Mouse (Mus musculus): Measurements from ENCODE around the gene Gm13694.
A peak's percentile ranks its signal among the peaks of the same experiment; 100 is the strongest.
"Not testable (repeated sequence)": the region's sequence is repeated elsewhere in the genome, so short reads cannot be mapped to it uniquely, and the experiment has no call there.

Gm13694 gene

DNA sequence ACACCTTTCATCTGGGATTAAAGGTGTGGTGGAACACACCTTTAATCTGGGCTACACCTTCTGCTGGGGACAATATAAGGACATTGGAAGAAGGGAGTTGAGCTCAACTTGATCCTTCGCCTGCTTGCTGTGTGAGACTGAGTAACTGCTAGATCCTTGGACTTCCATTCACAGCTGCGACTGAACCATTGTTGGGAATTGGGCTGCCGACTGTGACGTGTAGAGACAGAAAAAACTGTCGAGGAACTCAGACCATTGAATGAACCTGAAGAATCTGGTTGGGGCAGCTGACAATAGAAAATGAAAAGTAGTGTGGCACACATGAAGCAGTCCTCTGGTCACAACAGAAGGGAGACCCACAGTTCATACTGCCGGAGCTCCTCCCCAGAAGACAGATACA, at the start of gene Gm13694:
Gene Gm13694 (plus strand): TSS at position 301 of the 400 bp plus-strand sequence.
- not testable (repeated sequence) for DNase-seq

DNA sequence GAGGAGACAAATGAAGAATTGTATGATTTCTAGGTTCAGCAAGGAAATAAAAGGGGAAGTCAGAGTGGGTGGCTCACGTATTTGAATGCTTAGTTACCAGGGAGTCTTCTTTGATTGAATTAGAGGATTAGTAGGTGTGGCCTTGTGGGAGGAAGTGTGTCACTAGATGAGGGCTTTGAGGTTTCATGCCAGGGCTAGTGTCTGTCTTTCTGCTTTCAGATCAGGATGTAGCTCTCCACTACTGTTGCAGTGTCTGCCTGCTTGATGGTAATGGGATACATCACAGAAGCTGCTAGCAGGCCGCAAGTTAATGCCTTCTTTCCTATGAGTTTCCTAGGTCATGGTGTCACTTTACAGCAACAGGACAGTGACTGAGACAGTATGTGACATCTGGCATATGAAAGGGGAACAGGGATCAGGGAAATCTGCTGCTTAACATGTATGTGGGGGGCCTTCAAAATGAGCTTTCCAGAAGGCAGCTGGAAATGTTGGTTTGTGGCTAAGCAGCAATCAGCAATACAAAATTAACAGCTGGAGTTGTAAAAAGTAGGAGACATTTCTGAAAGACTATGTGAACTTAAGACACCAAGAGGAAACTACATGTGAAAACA, 49.1 kb upstream of the Gm13694 start:
- DNase-seq = peak; percentile 4

DNA sequence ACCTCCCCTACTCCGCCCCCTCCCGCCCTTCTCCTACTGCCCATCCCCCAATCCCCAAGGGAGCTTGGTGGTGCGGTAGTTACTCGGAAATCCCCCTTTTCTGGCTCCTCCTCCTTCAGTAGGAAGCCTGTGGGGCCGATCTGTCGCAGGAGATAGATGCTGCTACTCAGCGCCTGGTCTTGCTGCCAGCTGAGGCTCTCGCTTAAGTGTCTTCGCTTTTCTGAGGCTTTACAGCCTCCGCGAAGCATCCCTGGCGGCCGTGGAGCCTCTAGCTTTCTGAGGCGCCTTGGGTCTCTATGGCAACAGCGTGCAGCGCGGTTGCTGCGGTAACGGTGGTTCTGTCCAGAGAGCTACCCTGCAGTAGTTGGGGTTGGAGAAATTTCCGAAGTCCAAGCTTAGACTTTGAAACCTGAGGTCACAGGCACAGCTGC, 37.8 kb upstream of the Gm13694 start, which contains the start of gene Zswim2:
Gene Zswim2 (minus strand): TSS at position 298 of the 431 bp plus-strand sequence.
- DNase-seq = peak; percentile 12

DNA sequence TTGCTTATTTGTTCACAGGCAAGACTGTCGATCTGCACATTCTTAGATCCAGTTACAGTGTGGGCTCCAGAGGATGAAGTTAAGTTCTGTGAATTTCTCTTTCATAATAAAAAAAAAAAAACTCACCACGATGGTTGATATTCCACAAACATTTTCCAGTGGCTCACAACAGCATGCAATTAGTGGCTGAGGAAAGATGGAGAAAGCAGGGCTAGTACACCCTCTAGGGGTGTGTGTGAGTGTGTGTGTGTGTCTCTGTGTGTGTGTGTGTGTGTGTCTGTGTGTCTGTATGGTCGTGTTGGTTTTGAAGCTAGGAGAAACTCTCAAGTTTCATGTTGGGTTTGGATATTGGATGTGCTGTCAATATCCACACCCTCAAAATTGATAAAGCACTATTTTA, 37.4 kb upstream of the Gm13694 start:
- DNase-seq = no peak

DNA sequence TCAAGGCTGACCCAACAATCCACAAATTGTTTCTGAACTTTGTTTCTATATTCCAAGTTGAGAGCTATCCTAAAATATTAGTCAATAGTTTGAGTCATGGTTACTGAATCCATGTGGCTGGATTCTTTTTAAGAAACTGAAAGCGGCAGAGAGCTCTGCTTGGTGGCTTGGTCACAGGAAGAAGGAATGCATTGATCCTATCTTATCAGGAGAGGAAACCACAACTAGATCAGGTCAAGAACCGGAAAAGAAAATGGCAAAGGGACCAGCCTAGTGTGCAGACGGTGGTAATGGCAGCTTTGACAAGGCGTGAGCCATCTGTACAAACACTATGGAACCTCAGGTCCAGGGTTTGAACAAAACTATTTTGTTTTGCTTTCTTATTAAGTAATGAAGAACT, 36.9 kb upstream of the Gm13694 start:
- DNase-seq = no peak

DNA sequence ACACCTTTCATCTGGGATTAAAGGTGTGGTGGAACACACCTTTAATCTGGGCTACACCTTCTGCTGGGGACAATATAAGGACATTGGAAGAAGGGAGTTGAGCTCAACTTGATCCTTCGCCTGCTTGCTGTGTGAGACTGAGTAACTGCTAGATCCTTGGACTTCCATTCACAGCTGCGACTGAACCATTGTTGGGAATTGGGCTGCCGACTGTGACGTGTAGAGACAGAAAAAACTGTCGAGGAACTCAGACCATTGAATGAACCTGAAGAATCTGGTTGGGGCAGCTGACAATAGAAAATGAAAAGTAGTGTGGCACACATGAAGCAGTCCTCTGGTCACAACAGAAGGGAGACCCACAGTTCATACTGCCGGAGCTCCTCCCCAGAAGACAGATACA, 23.3 kb upstream of the Gm13694 start, which contains the start of gene Gm13698:
Gene Gm13698 (plus strand): TSS at position 301 of the 400 bp plus-strand sequence.
- not testable (repeated sequence) for DNase-seq

DNA sequence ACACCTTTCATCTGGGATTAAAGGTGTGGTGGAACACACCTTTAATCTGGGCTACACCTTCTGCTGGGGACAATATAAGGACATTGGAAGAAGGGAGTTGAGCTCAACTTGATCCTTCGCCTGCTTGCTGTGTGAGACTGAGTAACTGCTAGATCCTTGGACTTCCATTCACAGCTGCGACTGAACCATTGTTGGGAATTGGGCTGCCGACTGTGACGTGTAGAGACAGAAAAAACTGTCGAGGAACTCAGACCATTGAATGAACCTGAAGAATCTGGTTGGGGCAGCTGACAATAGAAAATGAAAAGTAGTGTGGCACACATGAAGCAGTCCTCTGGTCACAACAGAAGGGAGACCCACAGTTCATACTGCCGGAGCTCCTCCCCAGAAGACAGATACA, 17.5 kb upstream of the Gm13694 start, which contains the start of gene Gm13693:
Gene Gm13693 (plus strand): TSS at position 301 of the 400 bp plus-strand sequence.
- not testable (repeated sequence) for DNase-seq

DNA sequence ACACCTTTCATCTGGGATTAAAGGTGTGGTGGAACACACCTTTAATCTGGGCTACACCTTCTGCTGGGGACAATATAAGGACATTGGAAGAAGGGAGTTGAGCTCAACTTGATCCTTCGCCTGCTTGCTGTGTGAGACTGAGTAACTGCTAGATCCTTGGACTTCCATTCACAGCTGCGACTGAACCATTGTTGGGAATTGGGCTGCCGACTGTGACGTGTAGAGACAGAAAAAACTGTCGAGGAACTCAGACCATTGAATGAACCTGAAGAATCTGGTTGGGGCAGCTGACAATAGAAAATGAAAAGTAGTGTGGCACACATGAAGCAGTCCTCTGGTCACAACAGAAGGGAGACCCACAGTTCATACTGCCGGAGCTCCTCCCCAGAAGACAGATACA, 11.7 kb upstream of the Gm13694 start, which contains the start of gene Gm13695:
Gene Gm13695 (plus strand): TSS at position 301 of the 400 bp plus-strand sequence.
- DNase-seq = not testable (repeated sequence)

DNA sequence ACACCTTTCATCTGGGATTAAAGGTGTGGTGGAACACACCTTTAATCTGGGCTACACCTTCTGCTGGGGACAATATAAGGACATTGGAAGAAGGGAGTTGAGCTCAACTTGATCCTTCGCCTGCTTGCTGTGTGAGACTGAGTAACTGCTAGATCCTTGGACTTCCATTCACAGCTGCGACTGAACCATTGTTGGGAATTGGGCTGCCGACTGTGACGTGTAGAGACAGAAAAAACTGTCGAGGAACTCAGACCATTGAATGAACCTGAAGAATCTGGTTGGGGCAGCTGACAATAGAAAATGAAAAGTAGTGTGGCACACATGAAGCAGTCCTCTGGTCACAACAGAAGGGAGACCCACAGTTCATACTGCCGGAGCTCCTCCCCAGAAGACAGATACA, 5.9 kb upstream of the Gm13694 start, which contains the start of gene Gm13696:
Gene Gm13696 (plus strand): TSS at position 301 of the 400 bp plus-strand sequence.
- not testable (repeated sequence) for DNase-seq

DNA sequence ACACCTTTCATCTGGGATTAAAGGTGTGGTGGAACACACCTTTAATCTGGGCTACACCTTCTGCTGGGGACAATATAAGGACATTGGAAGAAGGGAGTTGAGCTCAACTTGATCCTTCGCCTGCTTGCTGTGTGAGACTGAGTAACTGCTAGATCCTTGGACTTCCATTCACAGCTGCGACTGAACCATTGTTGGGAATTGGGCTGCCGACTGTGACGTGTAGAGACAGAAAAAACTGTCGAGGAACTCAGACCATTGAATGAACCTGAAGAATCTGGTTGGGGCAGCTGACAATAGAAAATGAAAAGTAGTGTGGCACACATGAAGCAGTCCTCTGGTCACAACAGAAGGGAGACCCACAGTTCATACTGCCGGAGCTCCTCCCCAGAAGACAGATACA, 5.7 kb downstream of the Gm13694 start, which contains the start of gene Gm13697:
Gene Gm13697 (plus strand): TSS at position 301 of the 400 bp plus-strand sequence.
- not testable (repeated sequence) for DNase-seq

DNA sequence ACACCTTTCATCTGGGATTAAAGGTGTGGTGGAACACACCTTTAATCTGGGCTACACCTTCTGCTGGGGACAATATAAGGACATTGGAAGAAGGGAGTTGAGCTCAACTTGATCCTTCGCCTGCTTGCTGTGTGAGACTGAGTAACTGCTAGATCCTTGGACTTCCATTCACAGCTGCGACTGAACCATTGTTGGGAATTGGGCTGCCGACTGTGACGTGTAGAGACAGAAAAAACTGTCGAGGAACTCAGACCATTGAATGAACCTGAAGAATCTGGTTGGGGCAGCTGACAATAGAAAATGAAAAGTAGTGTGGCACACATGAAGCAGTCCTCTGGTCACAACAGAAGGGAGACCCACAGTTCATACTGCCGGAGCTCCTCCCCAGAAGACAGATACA, 11.5 kb downstream of the Gm13694 start, which contains the start of gene Gm13691:
Gene Gm13691 (plus strand): TSS at position 301 of the 400 bp plus-strand sequence.
- not testable (repeated sequence) for DNase-seq

DNA sequence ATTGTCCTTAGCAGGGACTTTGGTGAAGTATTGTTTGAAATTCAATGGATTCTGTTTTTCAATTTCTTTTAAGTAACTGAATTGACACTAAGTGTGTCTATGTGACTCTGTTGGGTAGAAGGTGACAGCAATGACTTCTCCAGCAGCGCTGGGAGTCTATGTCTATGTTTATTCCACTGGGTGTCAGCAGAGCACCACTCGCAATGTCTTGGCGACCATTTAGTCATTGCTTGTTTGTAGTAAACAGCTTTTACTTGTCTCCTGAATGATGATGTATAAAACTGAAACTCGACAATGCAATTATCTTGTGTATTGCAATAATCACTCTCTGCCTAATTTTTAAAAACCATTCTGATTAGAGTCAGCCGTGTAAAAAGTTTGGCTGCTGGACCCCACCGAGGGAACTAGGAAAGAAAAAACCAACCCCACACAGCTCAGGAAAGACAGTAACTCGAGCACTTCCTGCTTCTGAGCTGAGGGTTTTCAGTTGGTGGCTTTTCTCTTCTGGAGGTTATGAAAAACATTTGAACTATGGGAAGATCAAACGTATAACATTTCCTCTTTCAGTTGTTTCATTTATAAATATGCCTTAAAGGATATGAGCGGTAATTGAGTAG, 15.0 kb downstream of the Gm13694 start:
- not testable (repeated sequence) for DNase-seq

DNA sequence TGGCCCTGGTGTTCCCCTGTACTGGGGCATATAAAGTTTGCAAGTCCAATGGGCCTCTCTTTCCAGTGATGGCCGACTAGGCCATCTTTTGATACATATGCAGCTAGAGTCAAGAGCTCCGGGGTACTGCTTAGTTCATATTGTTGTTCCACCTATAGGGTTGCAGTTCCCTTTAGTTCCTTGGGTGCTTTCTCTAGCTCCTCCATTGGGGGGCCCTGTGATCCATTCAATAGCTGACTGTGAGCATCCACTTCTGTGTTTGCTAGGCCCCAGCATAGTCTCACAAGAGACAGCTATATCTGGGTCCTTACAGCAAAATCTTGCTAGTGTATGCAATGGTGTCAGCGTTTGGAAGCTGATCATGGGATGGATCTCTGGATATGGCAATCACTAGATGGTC, 15.8 kb downstream of the Gm13694 start:
- not testable (repeated sequence) for DNase-seq

DNA sequence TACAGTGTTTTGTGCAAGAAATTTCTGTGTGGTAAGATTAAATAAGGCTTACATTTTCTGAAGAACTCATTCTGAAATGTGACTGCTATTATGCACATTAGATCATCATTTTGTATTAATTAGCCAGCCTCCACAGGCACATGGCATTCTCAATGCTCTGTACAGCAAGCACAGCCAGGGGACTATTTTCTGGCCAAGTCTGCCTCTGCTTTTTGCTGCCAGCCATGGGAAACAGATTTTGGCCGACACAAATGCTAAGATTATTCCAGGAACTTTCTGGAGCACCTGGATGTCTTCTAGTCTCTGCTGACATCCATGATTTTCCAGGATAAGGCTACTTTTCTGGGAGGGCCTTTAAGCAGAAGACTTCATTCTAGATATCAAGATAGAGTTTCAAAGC, 30.2 kb downstream of the Gm13694 start:
- DNase-seq = no peak

DNA sequence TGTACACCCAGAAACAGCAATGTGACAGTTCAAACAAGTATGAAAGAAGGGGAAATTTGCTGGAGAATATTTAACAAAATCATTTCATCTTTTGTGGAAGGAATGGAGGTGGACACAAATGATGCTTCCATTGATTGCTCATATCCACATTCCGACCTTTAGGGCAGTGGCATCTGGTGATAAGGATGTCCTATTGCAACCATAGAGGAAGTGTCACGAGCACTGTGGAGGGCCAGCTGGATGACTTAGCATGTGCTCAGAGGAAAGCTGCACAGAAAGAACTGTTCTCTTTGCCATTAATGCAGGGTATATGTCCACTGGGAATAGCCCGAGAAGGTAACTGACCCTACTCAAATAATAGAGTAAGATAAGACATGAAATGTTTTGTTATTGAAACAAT, 31.1 kb downstream of the Gm13694 start:
- no peak for DNase-seq

DNA sequence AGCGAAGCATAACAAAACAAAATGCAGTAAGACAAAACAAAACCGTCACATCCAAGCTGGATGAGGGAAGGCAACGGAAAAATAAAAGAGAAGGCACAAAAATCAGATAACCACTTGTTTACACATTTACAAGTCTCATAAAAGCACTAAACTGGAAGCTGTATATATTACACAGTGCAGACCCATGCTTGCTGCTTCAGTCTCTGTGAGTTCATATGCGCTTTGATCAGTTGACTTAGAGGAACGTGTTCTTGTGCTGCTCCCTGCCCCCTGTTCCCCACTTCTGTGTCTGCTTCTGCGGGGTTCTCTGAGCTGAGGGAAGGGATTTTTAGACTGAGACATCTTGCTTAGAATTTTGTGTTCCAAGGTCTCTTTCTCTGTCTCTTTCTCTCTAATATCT, 35.8 kb downstream of the Gm13694 start:
- DNase-seq = no peak

DNA sequence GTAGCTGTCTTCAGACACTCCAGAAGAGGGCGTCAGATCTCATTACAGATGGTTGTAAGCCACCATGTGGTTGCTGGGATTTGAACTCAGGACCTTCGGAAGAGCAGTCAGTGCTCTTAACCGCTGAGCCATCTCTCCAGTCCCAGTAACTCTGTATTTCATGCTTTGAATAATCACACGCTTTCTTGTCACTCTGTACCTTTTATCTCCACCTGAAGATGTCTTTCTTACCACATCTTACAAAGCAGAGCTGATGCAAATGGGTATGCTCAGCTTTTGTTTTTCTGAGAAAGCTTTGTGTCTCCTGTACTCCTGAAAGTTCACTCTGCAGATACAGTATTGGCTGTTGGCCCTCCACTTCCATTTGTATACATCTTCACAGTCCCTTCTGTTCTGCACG, 37.6 kb downstream of the Gm13694 start:
- not testable (repeated sequence) for DNase-seq

DNA sequence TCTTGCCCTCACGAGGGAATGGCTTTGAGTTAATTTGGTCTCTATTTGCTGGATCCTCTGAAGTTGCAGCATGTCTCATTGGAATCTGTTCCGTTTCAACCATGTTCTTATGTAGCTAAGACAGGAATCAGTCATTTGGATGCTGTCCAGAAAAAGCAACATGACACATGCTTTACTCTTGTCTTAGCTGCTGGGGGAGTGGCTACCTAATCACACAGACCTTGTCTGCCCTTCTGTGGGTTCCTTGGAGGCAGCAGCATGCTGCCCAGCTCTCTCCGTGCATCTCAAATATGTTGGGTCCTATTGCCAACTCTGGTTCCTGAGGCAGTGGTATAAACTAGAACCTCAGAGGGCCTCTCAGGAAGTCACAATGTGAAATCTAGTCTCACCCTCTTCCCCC, 39.6 kb downstream of the Gm13694 start:
- no peak for DNase-seq

DNA sequence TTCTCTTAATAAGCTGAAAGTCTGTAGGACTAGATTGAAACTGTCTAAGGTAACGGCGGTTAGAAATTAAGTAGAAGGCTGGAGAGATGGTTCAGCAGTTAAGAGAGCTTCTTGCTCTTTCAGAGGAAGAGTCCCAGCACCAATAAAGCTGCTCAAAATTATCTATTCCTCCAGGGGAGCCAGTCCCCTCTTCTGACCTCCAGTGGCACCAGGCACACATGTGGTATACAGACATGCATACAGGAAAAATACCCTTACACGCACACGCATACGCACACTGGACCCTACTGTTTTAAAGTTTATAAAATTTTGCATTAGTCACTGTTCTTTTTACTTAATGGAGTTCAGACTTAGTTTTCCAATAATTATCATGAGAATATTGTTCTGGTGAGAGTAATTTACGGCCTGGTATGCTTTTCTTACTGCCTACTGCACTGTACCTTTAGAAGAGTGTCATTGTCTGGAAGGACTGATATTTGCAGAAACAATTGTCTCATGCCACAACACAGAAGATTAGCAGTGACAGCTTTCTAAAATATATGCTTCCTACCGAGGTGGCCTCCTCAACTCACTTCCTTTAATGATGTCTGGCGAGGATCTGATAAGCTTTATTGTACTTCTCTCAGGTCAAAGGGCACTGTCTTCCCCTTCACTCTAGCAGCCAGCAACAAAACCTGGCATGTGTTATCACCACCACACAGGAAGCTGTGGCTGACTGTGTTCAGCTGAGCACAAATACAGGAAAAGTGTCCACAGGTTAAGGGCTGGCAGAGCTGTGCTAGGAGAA, 41.0 kb downstream of the Gm13694 start:
- DNase-seq = peak; percentile 67

DNA sequence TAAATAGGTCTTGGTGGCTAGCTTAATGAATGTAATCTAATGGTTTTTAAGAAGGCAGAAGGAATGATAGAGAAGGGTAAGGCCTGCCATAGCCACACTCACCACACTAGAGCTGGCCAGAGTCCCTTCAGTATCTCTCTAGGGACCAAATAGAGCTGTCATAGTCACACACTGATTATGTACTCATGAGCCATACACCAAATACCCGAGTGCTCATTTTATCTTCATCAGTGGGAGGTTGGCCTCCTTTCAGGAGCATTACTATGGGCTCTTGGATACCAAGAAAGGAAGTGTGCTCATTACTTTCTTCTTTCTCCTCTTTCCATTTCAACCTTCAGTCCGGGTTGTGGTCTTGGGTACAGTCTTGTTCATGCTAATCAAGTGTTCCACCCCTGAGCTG, 43.2 kb downstream of the Gm13694 start:
- DNase-seq = no peak

DNA sequence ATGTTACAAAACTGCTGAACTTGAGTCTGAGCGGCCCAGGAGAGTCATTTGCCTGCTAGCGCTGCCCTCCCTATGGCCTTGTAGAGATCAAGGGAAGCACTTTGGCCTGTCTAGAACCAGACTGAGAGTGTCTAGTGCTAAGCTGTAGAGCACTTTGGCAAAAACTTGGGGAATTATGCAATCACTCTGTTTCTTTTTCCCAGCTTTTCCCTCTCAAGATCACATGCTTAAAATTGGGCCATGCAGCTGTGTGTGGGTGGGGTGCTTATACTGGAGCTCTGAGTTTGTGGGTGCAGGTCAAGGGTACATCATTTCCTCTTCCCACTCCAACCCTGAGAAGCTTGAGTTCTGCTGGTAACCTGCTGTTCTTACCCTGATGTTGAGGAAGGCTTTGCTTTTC, 44.2 kb downstream of the Gm13694 start:
- peak; percentile 80 for DNase-seq

DNA sequence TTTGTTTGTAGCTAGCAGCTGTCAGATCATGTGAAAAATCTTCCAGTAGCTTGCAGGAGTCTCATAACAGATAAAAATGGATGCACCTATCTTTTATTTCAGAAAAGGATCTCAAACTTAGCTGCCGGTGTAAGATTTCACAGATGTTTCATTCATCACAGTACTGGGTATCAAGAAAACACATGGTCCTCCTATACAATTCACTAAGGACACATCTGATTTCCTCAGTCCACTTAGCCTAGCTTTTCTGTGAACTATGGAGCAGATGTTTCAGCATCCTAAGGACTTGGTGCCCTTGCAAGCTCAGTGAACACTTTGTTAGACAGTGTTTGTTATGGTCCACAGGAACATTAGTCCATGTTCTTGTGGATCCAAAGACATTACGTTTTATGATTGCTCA, 44.6 kb downstream of the Gm13694 start:
- no peak for DNase-seq

DNA sequence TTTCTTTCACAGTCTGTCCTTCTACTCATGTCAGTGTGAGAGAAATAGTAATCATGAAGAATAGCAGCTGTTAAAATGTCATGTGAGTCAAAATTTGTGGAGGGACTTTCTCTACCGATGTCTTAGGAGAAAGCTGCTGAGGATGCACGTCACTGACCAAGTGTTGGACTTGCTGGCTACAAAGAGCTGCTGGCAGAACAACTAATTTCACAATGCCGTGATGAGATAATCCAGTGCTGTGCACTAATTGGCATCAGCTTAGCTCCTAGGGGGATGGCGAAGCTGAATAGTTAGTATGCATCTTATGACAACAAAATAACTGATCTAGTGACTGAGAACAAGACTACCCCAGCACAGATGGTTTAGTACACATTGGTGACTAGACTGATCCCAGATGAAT, 46.5 kb downstream of the Gm13694 start:
- peak; percentile 64 for DNase-seq

All from lung, postnatal 36 days (tissue).